ENCODE assay signal across 26 mouse cellular contexts in genomic region chr14:27383321-27383830, GRCm38 (mm10). TPM values are rescaled to one million over a fixed set of nuclear protein-coding genes. Genes with fewer than 3 reads are reported as not detected.
DNase-seq lines count a peak whose midpoint lies in the region; ATAC-seq and TF ChIP-seq lines count a peak whose summit lies in the region.
"Had no signal": no experiment of that assay in that cellular context is flagged by ENCODE, and none has a peak within 500 bp of the region (broad histone marks: within the 10 kb centered on the region; RNA-seq: fewer than 3 reads in every experiment).

No protein-coding gene starts in this region.

- 72% methylated on average over 5 of the region's 5 CpGs for WGBS in intestine, embryonic 16.5 days
- 79% methylated on average over 5 of the region's 5 CpGs for WGBS in intestine, postnatal 0 days
- WGBS in stomach, embryonic 16.5 days, result 64% methylated on average over 5 of the region's 5 CpGs

- DNase-seq in adipocyte (ENCODE audit: low spot score), result peak; percentile 64
- no peak for DNase-seq in frontal cortex, adult 2 months (ENCODE audit: extremely low spot score in 1 of 2, low spot score in 1 of 2)
- DNase-seq in thymus, postnatal 14 days, result no peak
- DNase-seq: adrenal gland, adult 8-10 months; adrenal gland, postnatal 25 days; B cell, adult 2 months; cerebellum, adult 11-12 months; cerebellum, adult 9-10 months; cerebellum, postnatal 25 days; gastrocnemius, postnatal 10 days; gastrocnemius, postnatal 36 days; heart, adult 2 months; heart, postnatal 14 days; heart, postnatal 4 days had no signal

- no peak overlapping the region for H3K4me2 ChIP-seq in intestine, embryonic 16.5 days (ENCODE audit: low read depth, low read length)
- no peak overlapping the region for H3K4me2 ChIP-seq in intestine, postnatal 0 days (replicated peaks; ENCODE audit: low read depth)
- H3K4me2 ChIP-seq in stomach, embryonic 16.5 days (ENCODE audit: low read depth, low read length), result no peak overlapping the region
- H3K4me2 ChIP-seq: embryonic facial prominence, embryonic 13.5 days; forebrain, embryonic 12.5 days; forebrain, embryonic 15.5 days; heart, embryonic 13.5 days; hindbrain, embryonic 14.5 days had no signal

- H3K36me3 ChIP-seq in intestine, embryonic 16.5 days (ENCODE audit: control insufficient read depth, insufficient read depth, low read length), result no peaks in the 10 kb centered on the region
- H3K36me3 ChIP-seq in intestine, postnatal 0 days (ENCODE audit: control insufficient read depth, insufficient read depth), result no peaks in the 10 kb centered on the region; the same call in 1 of the 2 replicates
- no peaks in the 10 kb centered on the region for H3K36me3 ChIP-seq in stomach, embryonic 16.5 days (ENCODE audit: control insufficient read depth, insufficient read depth, low read length)
- H3K36me3 ChIP-seq: embryonic facial prominence, embryonic 10.5 days; embryonic facial prominence, embryonic 13.5 days; forebrain, embryonic 12.5 days; forebrain, embryonic 15.5 days had no signal

- no peak overlapping the region for H3K9ac ChIP-seq in intestine, embryonic 16.5 days (ENCODE audit: low read depth, low read length)
- no peak overlapping the region for H3K9ac ChIP-seq in intestine, postnatal 0 days (ENCODE audit: low read depth, low read length)
- no peak overlapping the region for H3K9ac ChIP-seq in stomach, embryonic 16.5 days (ENCODE audit: low read length)
- H3K9ac ChIP-seq: embryonic facial prominence, embryonic 13.5 days; forebrain, embryonic 12.5 days; forebrain, embryonic 15.5 days; heart, embryonic 13.5 days; hindbrain, embryonic 14.5 days had no signal

- no peak overlapping the region for H3K4me3 ChIP-seq in intestine, embryonic 16.5 days (ENCODE audit: low read length)
- no peak overlapping the region for H3K4me3 ChIP-seq in intestine, postnatal 0 days (ENCODE audit: low read depth, low read length)
- H3K4me3 ChIP-seq in stomach, embryonic 16.5 days (replicated peaks; ENCODE audit: low read length), result no peak overlapping the region
- H3K4me3 ChIP-seq: embryonic facial prominence, embryonic 10.5 days; embryonic facial prominence, embryonic 13.5 days; erythroblast, embryonic 14.5 days; forebrain, embryonic 12.5 days; forebrain, embryonic 15.5 days; heart, adult 2 months; heart, embryonic 10.5 days; heart, embryonic 13.5 days had no signal

- H3K9me3 ChIP-seq in intestine, embryonic 16.5 days (ENCODE audit: control insufficient read depth, low read length), result no peaks in the 10 kb centered on the region
- H3K9me3 ChIP-seq in intestine, postnatal 0 days (ENCODE audit: control insufficient read depth), result no peaks in the 10 kb centered on the region
- no peaks in the 10 kb centered on the region for H3K9me3 ChIP-seq in stomach, embryonic 16.5 days (replicated peaks; ENCODE audit: control insufficient read depth, low read length)
- H3K9me3 ChIP-seq: embryonic facial prominence, embryonic 10.5 days; embryonic facial prominence, embryonic 13.5 days; forebrain, embryonic 12.5 days; forebrain, embryonic 15.5 days; heart, embryonic 10.5 days; heart, embryonic 13.5 days had no signal

- no peaks in the 10 kb centered on the region for H3K27me3 ChIP-seq in intestine, embryonic 16.5 days (replicated peaks; ENCODE audit: control insufficient read depth, insufficient read depth, low read length)
- H3K27me3 ChIP-seq in intestine, postnatal 0 days (replicated peaks; ENCODE audit: control insufficient read depth, insufficient read depth, low read length), result no peaks in the 10 kb centered on the region
- no peaks in the 10 kb centered on the region for H3K27me3 ChIP-seq in stomach, embryonic 16.5 days (ENCODE audit: control insufficient read depth, insufficient read depth, low read length)
- H3K27me3 ChIP-seq: embryonic facial prominence, embryonic 13.5 days; forebrain, embryonic 12.5 days; forebrain, embryonic 15.5 days; heart, embryonic 13.5 days had no signal

- TF ChIP-seq CTCF in intestine, postnatal 0 days (IDR thresholded peaks at IDR 0.05; ENCODE audit: low read depth), result no peak

- H3K27ac ChIP-seq in intestine, embryonic 16.5 days (ENCODE audit: low read length), result peak overlapping the region; percentile 33; the same call in 1 of the 2 replicates
- no peak overlapping the region for H3K27ac ChIP-seq in intestine, postnatal 0 days (ENCODE audit: low read depth, low read length)
- peak overlapping the region; percentile 61 for H3K27ac ChIP-seq in stomach, embryonic 16.5 days (ENCODE audit: low read length)
- H3K27ac ChIP-seq: embryonic facial prominence, embryonic 10.5 days; embryonic facial prominence, embryonic 13.5 days; forebrain, embryonic 12.5 days; forebrain, embryonic 15.5 days; heart, adult 2 months; heart, embryonic 10.5 days; heart, embryonic 13.5 days; hindbrain, embryonic 14.5 days; hindbrain, postnatal 0 days had no signal

- no peaks in the 10 kb centered on the region for H3K4me1 ChIP-seq in intestine, embryonic 16.5 days (ENCODE audit: control insufficient read depth, insufficient read depth, low read length)
- no peaks in the 10 kb centered on the region for H3K4me1 ChIP-seq in intestine, postnatal 0 days (replicated peaks; ENCODE audit: control insufficient read depth, insufficient read depth, low read length)
- H3K4me1 ChIP-seq in stomach, embryonic 16.5 days (ENCODE audit: control insufficient read depth, insufficient read depth, low read length), result no peaks in the 10 kb centered on the region
- H3K4me1 ChIP-seq: embryonic facial prominence, embryonic 10.5 days; embryonic facial prominence, embryonic 13.5 days; forebrain, embryonic 12.5 days; forebrain, embryonic 15.5 days; heart, embryonic 10.5 days; heart, embryonic 13.5 days had no signal

- ATAC-seq in intestine, embryonic 16.5 days, result no peak
- no peak for ATAC-seq in intestine, postnatal 0 days
- ATAC-seq in stomach, embryonic 16.5 days (ENCODE audit: insufficient read depth, low FRiP score), result peak; percentile 74; the same call in 1 of the 2 replicates
- ATAC-seq: forebrain, embryonic 15.5 days; hindbrain, postnatal 0 days had no signal

RNA-seq across cellular contexts. Expression of gene Fam208a, which starts 45.3 kb away (rescaled TPM):
- polyA plus RNA-seq in intestine, embryonic 16.5 days (2015; fragmentation: Nextera tagmentation; extraction: Ambion mirVana), result 5.2 and 5.6 TPM in 2 replicates
- polyA plus RNA-seq in intestine, postnatal 0 days (2015; fragmentation: Nextera tagmentation; extraction: Ambion mirVana), result 4.9 and 6.5 TPM in 2 replicates
- 10.3 and 11.2 TPM in 2 replicates for polyA plus RNA-seq in stomach, embryonic 16.5 days (2015; fragmentation: Nextera tagmentation; extraction: Ambion mirVana)
- 30.7 and 32.2 TPM in 2 replicates for polyA plus RNA-seq in frontal cortex, adult 2 months (2012; rRNA removed)
